Mouse (Mus musculus): ENCODE data around the gene Fam189a1. TPM values are rescaled to one million over a fixed set of nuclear protein-coding genes. Genes with fewer than 3 reads are reported as not detected.

Gene Fam189a1
- polyA plus RNA-seq, 1 experiment from 2014 or later = 13.1 TPM

Small RNA genes within 50 kb of the gene (microRNA-seq; reads per million reads assigned to microRNA genes)
- gene Gm25249 = not detected
